Mouse (Mus musculus) thymus, adult 2 months (tissue): Measurements from ENCODE around the gene Slfn8. TPM values are rescaled to one million over a fixed set of nuclear protein-coding genes. Genes with fewer than 3 reads are reported as not detected.
A peak's percentile ranks its signal among the peaks of the same experiment; 100 is the strongest.

Experiments used
- DNase-seq: peaks from one replicate; pipeline ENCODE4 v3.0.0; 2021
- H3K27ac ChIP-seq: fragments of 200-500 bp; 2 replicates; pipeline ENCODE4 v1.5.1; 2012; ENCODE audit warnings: low read length, control low read depth; ENCODE audit not compliant: control insufficient read depth, insufficient read depth
- H3K27me3 ChIP-seq: fragments of 200-500 bp; 2 replicates; pipeline ENCODE4 v1.6.1; 2012; ENCODE audit warnings: mild to moderate bottlenecking, low read length, moderate library complexity, mixed read lengths; ENCODE audit not compliant: control insufficient read depth, insufficient read depth
- H3K36me3 ChIP-seq: fragments of 200-500 bp; 2 replicates; pipeline ENCODE4 v1.6.1; 2012; ENCODE audit warnings: mild to moderate bottlenecking, low read length, moderate library complexity; ENCODE audit not compliant: control insufficient read depth, insufficient read depth
- H3K4me1 ChIP-seq: fragments of 200-500 bp; replicated peaks from 2 replicates; pipeline ENCODE4 v1.6.1; 2012; ENCODE audit warnings: low read length; ENCODE audit not compliant: control insufficient read depth, insufficient read depth
- H3K4me3 ChIP-seq: fragments of 200-500 bp; 2 replicates; pipeline ENCODE4 v1.5.1; 2012; ENCODE audit warnings: mild to moderate bottlenecking, low read length, control low read depth, moderate library complexity; ENCODE audit not compliant: control insufficient read depth, insufficient read depth
- CTCF ChIP-seq: fragments of 200-500 bp; IDR thresholded peaks from 2 replicates; pipeline ENCODE4 v1.5.1; 2012; ENCODE audit warnings: mild to moderate bottlenecking, control low read depth, low read length, moderate library complexity, borderline replicate concordance; ENCODE audit not compliant: control insufficient read depth, poor library complexity, insufficient read depth; ENCODE audit errors: extremely low read depth
- POLR2A ChIP-seq: fragments of 200-500 bp; IDR thresholded peaks from 2 replicates; pipeline ENCODE4 v1.6.1; 2012; ENCODE audit warnings: mild to moderate bottlenecking, low read length, control low read depth, moderate library complexity; ENCODE audit not compliant: control insufficient read depth, poor library complexity, insufficient read depth; ENCODE audit errors: extremely low read depth
- WGBS: fragments of 180-500 bp; shearing (Covaris S2); methylation state at CpG from one replicate; pipeline ENCODE4 v1.1.7; 2018; 5-methylcytosine and 5-hydroxymethylcytosine counted together
- polyA plus RNA-seq: library from polyadenylated mRNA; depleted of rRNA; stranded (reverse); fragments of >200 nt; gene quantifications from 2 replicates; pipeline ENCODE4 v1.2.3, GENCODE M21; 2012

Gene Slfn8
- polyA plus RNA-seq, 1 experiment: 4.2 TPM

DNA sequence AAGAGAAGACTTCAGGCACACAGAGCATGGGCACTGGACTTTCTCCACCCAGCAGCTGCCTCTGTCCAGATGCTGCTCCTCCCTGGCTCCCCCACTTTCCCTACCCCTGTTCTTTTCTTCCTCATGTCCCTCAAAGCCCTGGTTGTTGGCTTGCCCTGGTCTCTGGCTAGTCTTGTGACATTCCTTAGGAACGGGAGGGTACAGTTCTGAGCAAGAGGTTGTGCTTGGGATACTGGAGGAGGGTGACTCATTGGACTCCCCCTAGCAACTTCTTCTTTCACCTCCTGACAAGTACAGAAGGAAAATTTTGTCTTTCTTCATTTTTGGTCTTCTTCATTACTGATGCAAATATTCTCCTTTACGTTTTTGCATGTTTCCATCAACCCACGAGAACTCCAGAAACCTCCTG lies 43.3 kb upstream of the Slfn8 start:
- Histone ChIP-seq H3K27me3 (no peaks in the 10 kb centered on the region), H3K4me3 (no peak overlapping the region), H3K27ac (peak overlapping the region; percentile 31; the same call in 1 of the 2 replicates), H3K4me1 (peaks cover 17% of the 10 kb centered on the region), H3K36me3 (peaks cover 11% of the 10 kb centered on the region)
- TF ChIP-seq POLR2A (no peak), CTCF (no peak)
- WGBS: 78% methylated on average over 3 of the region's 3 CpGs
- no peak for DNase-seq

DNA sequence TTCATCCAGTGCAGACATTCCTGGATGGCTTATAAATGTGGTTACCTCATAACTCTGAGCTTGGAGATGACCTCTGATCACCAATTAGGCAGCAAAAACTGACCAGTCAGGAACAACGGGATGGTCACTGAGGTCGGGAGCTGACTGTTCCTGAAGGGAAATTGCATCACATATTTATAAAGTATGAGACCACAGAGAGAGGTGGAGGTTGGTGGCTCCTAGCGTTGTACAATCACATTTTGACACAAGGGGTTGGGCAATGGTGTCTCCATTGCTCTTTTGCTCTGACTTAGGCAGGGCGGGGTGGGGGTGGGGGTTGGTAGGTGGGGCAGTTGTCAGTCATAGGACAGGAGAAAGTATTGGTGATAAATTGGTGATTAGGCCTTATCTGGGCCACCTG lies 42.5 kb upstream of the Slfn8 start:
- Histone ChIP-seq H3K4me3 (no peak overlapping the region), H3K27me3 (no peaks in the 10 kb centered on the region), H3K36me3 (peaks cover 3% of the 10 kb centered on the region), H3K27ac (no peak overlapping the region), H3K4me1 (peaks cover 17% of the 10 kb centered on the region)
- no peak for DNase-seq
- 85% methylated on average over 4 of the region's 4 CpGs for WGBS
- TF ChIP-seq POLR2A (no peak), CTCF (no peak)

DNA sequence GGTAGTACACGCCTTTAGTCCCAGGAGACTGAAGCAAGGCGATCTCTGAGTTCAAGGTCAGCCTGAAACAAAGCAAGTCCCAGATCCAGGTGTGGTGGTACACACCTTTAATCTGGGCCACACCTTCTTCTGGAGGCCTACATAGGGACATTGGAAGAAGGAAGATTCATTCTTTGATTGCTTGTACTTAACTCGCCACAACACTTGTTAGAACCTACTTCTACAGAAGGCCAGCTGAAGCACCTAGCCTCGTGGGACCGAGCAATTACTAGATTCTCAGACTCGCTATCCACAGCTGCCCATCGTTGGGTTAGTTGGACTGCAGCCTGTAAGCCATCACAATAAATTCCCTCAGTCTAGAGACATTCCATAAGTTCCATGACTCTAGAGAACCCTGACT lies 41.2 kb upstream of the Slfn8 start:
- Histone ChIP-seq H3K4me1 (peaks cover 17% of the 10 kb centered on the region), H3K36me3 (no peaks in the 10 kb centered on the region), H3K27me3 (no peaks in the 10 kb centered on the region), H3K4me3 (no peak overlapping the region), H3K27ac (no peak overlapping the region)
- no peak for DNase-seq
- 96% methylated on average over 7 of the region's 7 CpGs for WGBS
- TF ChIP-seq CTCF (no peak), POLR2A (no peak)

DNA sequence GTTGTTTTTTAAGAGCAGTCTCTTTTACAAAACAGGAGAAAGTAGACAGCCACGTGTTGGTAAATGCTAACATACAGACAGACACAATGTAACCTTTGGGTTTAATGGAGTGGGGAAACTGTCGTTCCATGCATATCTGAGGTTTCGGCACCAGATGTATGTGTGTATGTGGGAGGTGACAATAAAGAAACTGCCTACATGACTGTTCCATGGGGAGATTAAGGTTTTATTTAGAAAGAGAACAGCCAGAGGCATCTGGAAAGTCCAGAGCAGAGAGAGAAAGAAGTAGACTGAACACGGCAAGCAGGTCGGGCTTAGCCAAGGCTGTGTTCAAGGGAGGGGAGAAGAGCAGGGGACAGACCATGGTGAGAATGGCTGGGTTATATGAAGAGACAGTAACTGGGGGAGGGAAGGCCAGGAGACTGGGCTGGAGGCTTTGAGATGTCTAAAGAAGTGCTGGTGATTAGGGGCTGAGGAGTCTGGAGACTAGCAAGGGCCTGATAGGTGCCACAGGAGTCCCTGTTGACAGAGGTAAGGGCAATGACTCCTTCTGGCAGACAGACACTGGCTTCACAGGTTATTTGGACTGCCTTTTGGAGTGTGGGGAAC lies 39.9 kb upstream of the Slfn8 start:
- no peak for DNase-seq
- Histone ChIP-seq H3K27ac (no peak overlapping the region), H3K4me1 (peaks cover 17% of the 10 kb centered on the region), H3K36me3 (no peaks in the 10 kb centered on the region), H3K4me3 (no peak overlapping the region), H3K27me3 (no peaks in the 10 kb centered on the region)
- 87% methylated on average over 5 of the region's 5 CpGs for WGBS
- TF ChIP-seq CTCF: no peak
- no peak for TF ChIP-seq POLR2A

DNA sequence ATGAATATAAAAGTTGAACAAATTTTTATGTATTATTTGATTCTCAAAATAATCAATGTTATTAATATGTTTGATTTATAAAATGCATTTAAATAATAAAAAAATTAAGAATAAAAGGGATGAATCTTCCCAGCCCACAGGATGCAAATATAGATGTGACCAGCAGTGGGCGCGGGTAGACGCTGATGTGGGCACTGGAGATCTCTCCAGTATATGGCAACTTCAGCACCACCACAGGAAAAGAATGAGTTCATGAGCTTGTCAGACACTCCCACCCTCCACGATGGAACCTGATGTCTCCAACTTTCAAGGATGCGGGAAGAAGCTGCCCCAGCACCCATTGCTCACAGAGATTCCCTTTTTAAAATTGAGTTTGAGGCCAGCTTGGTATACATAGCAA lies 37.3 kb upstream of the Slfn8 start:
- H3K4me1 ChIP-seq: peaks cover 10% of the 10 kb centered on the region
- no peak overlapping the region for H3K4me3 ChIP-seq
- no peaks in the 10 kb centered on the region for H3K36me3 ChIP-seq
- H3K27ac ChIP-seq: no peak overlapping the region
- H3K27me3 ChIP-seq: no peaks in the 10 kb centered on the region
- no peak for TF ChIP-seq POLR2A
- no peak for TF ChIP-seq CTCF
- peak; percentile 76 for DNase-seq
- 3% methylated on average over 5 of the region's 5 CpGs for WGBS

DNA sequence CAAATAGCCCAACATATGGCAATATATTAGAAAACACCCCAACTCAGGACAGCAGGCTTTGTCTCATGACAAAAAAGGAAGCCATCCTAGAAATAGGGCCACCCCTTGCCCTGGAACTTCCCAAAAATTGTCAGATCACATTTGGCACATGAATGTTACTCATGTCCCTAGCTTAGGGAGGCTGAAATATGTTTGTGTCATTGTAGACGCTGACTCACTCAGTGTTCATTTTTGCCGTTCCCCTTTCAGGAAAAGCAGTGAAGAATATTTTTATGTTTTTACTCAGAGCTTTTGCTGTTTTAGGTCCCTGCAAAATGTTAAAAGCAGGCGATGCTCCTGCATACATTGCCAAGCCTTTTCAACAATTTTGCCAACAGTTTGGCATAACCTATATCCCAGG lies 25.0 kb upstream of the Slfn8 start:
- Histone ChIP-seq H3K27me3 (no peaks in the 10 kb centered on the region), H3K36me3 (no peaks in the 10 kb centered on the region), H3K27ac (no peak overlapping the region), H3K4me1 (no peaks in the 10 kb centered on the region), H3K4me3 (no peak overlapping the region)
- 79% methylated on average over 3 of the region's 3 CpGs for WGBS
- no peak for TF ChIP-seq POLR2A
- no peak for TF ChIP-seq CTCF
- no peak for DNase-seq

DNA sequence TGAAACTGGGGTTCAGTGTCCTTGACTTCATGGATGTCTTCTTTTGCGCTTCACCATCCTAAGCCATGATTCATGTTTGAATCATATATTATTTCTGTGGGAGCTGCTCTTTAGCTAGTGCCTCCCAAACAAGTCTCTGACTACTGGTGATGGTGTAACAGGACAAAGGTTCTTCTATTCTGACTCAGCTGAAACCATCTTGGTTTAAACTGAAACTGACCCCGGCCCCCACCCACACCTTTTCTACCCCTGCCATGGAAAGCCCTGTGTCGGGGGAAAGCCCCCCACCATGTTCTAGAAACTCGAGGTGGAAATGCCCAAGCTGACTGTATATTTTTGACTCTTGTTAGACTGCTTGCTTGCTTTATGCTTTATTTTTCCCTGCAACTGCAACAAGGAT lies 23.3 kb upstream of the Slfn8 start:
- no peak overlapping the region for H3K4me3 ChIP-seq
- no peak for DNase-seq
- no peak for TF ChIP-seq CTCF
- TF ChIP-seq POLR2A: no peak
- H3K36me3 ChIP-seq: no peaks in the 10 kb centered on the region
- peaks cover 2% of the 10 kb centered on the region for H3K4me1 ChIP-seq
- no peaks in the 10 kb centered on the region for H3K27me3 ChIP-seq
- no peak overlapping the region for H3K27ac ChIP-seq
- 90% methylated on average over 4 of the region's 4 CpGs for WGBS
